13 mouse cellular contexts compared by ENCODE assay signal in the genomic region with DNA sequence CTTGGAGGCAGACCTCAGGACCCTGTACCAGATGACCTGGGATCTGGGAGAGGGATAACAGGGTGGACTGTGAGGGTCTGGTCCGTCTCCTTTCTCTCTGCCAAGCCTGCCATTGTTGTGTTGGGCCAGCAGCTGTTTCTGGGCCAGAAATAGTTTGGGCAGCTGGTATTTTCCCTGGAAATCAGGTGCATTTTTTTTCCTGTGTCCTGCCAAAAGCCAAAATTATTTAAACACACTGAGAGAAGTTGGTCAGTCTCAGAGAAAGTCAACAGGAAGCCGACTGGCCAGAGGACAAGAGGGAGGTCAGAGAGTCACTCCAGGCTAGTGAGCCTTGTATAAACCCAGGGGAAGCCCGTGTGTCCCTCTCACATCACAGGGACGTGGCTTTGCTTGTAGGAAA.
A peak's percentile ranks its signal among the peaks of the same experiment; 100 is the strongest.
DNase-seq lines count a peak whose midpoint lies in the region; ATAC-seq lines count a peak whose summit lies in the region.
"Had no signal": no experiment of that assay in that cellular context is flagged by ENCODE, and none has a peak within 500 bp of the region (broad histone marks: within the 10 kb centered on the region; RNA-seq: fewer than 3 reads in every experiment).

No protein-coding gene starts in this region.

- no peak overlapping the region for H3K4me3 ChIP-seq in liver, embryonic 16.5 days (ENCODE audit: low read depth, low read length)
- H3K4me3 ChIP-seq: heart, embryonic 15.5 days; hindbrain, embryonic 15.5 days; lung, embryonic 15.5 days; midbrain, embryonic 10.5 days had no signal

- no peak overlapping the region for H3K27ac ChIP-seq in liver, embryonic 16.5 days (ENCODE audit: low read length)
- H3K27ac ChIP-seq: heart, embryonic 15.5 days; hindbrain, embryonic 15.5 days; lung, embryonic 15.5 days; midbrain, embryonic 10.5 days had no signal

- no peaks in the 10 kb centered on the region for H3K9me3 ChIP-seq in liver, embryonic 16.5 days (replicated peaks; ENCODE audit: control insufficient read depth, low read length)
- H3K9me3 ChIP-seq: heart, embryonic 15.5 days; hindbrain, embryonic 15.5 days; lung, embryonic 15.5 days; midbrain, embryonic 10.5 days had no signal

- DNase-seq in gastrocnemius, postnatal 25 days: peak; percentile 44
- no peak for DNase-seq in gastrocnemius, adult 18-20 months (ENCODE audit: low spot score)
- DNase-seq in liver: no peak
- peak; percentile 25 to 40 for DNase-seq in heart, postnatal 14 days
- DNase-seq in kidney, postnatal 14 days: peak; percentile 71
- no peak for DNase-seq in layer of hippocampus, postnatal 10 days (ENCODE audit: low spot score in 2 of 2)
- DNase-seq: cerebellum, adult 9-10 months; right cerebral cortex, postnatal 4 days had no signal

- intact Hi-C loops in heart, postnatal 14 days (cut with DNase I): no loop called here

- no peak overlapping the region for H3K9ac ChIP-seq in liver, embryonic 16.5 days (ENCODE audit: low read depth, low read length)
- H3K9ac ChIP-seq: heart, embryonic 15.5 days; hindbrain, embryonic 15.5 days; lung, embryonic 15.5 days had no signal

- no peak overlapping the region for H3K4me2 ChIP-seq in liver, embryonic 16.5 days (ENCODE audit: low read depth, low read length)
- H3K4me2 ChIP-seq: heart, embryonic 15.5 days; hindbrain, embryonic 15.5 days; lung, embryonic 15.5 days had no signal

- 42% methylated on average over 4 of the region's 4 CpGs for WGBS in liver, embryonic 16.5 days (ENCODE audit: insufficient replicate concordance)

- no peaks in the 10 kb centered on the region for H3K27me3 ChIP-seq in liver, embryonic 16.5 days (ENCODE audit: control insufficient read depth, insufficient read depth, low read depth, low read length)
- H3K27me3 ChIP-seq: heart, embryonic 15.5 days; hindbrain, embryonic 15.5 days; lung, embryonic 15.5 days had no signal

- no peaks in the 10 kb centered on the region for H3K36me3 ChIP-seq in liver, embryonic 16.5 days (ENCODE audit: control insufficient read depth, insufficient read depth)
- H3K36me3 ChIP-seq: heart, embryonic 15.5 days; hindbrain, embryonic 15.5 days; lung, embryonic 15.5 days; midbrain, embryonic 10.5 days had no signal

- ATAC-seq in liver, embryonic 16.5 days (ENCODE audit: low read depth): peak; percentile 62; the same call in 1 of the 2 replicates

- H3K4me1 ChIP-seq in liver, embryonic 16.5 days (ENCODE audit: control insufficient read depth, low read depth, low read length): peaks cover 4% of the 10 kb centered on the region; the same call in 1 of the 2 replicates
- H3K4me1 ChIP-seq: hindbrain, embryonic 15.5 days had no signal

Comparison
In these comparisons a context has a peak if more than half of its experiments do, and no peak if none do; other contexts are left out.
1. DNase-seq: peak in gastrocnemius, postnatal 25 days (single experiment), heart, postnatal 14 days (2 of 2) and kidney, postnatal 14 days (single experiment); none in gastrocnemius, adult 18-20 months (single experiment), liver (single experiment) and layer of hippocampus, postnatal 10 days (0 of 2).